Mouse (Mus musculus) liver, adult 2 months (tissue): ENCODE data around the gene Rplp2.

Experiments
- CTCF ChIP-seq: fragments of 200-500 bp; IDR thresholded peaks from 2 replicates; pipeline ENCODE4 v1.5.1; 2011; ENCODE audit warnings: low read depth, low read length, control low read depth
- POLR2A ChIP-seq: fragments of 200-500 bp; IDR thresholded peaks from 2 replicates; pipeline ENCODE4 v1.6.1; 2011; ENCODE audit warnings: low read length, control low read depth; ENCODE audit not compliant: insufficient read depth; ENCODE audit errors: extremely low read depth

GRCm38 (mm10) chr7:141435856-141436522 is 11.2 kb upstream of the Rplp2 start:
- TF ChIP-seq POLR2A (0 out of 2 replicates have a peak, but pooled peaks have one; percentile 26), CTCF (no peak)
